Mouse (Mus musculus) limb, embryonic 13.5 days (tissue): ENCODE data around the gene Cryl1. TPM values are rescaled to one million over a fixed set of nuclear protein-coding genes. Genes with fewer than 3 reads are reported as not detected.

Experiments used
- ATAC-seq: fragments of 200-750 bp; cut with Nextera tagmentation; 2 replicates; pipeline ENCODE4 v1.8.0; 2017; ENCODE audit warnings: low read depth, moderate number of reproducible peaks, moderate TSS enrichment; ENCODE audit not compliant: low FRiP score
- H3K27ac ChIP-seq: fragments of 300-500 bp; sonication (generic); 2 replicates; pipeline ENCODE4 v1.5.1; 2015; ENCODE audit warnings: inconsistent platforms, mild to moderate bottlenecking, moderate library complexity
- H3K27me3 ChIP-seq: fragments of 300-500 bp; sonication (generic); 2 replicates; pipeline ENCODE4 v1.6.1; 2015; ENCODE audit warnings: mild to moderate bottlenecking, inconsistent platforms
- H3K36me3 ChIP-seq: fragments of 300-500 bp; sonication (generic); 2 replicates; pipeline ENCODE4 v1.6.1; 2015; ENCODE audit warnings: inconsistent platforms, mild to moderate bottlenecking, moderate library complexity
- H3K4me1 ChIP-seq: fragments of 300-500 bp; sonication (generic); 2 replicates; pipeline ENCODE4 v1.6.1; 2015; ENCODE audit warnings: inconsistent platforms
- H3K4me2 ChIP-seq: fragments of 300-500 bp; sonication (generic); replicated peaks from 2 replicates; pipeline ENCODE4 v1.6.1; 2015; ENCODE audit warnings: inconsistent platforms, mild to moderate bottlenecking, moderate library complexity
- H3K4me3 ChIP-seq: fragments of 300-500 bp; sonication (generic); 2 replicates; pipeline ENCODE4 v1.5.1; 2015; ENCODE audit warnings: moderate library complexity, mild to moderate bottlenecking, inconsistent platforms
- H3K9ac ChIP-seq: fragments of 300-500 bp; sonication (generic); 2 replicates; pipeline ENCODE4 v1.6.1; 2015; ENCODE audit warnings: mild to moderate bottlenecking, inconsistent platforms
- H3K9me3 ChIP-seq: fragments of 300-500 bp; sonication (generic); 2 replicates; pipeline ENCODE4 v1.6.1; 2016; ENCODE audit warnings: inconsistent platforms
- WGBS: fragments of 180-500 bp; shearing (Covaris S2); methylation state at CpG from one replicate; pipeline ENCODE4 v1.1.7; 2015; 5-methylcytosine and 5-hydroxymethylcytosine counted together
- polyA plus RNA-seq: library from polyadenylated mRNA; unstranded; fragments of >200 nt; fragmentation: Nextera tagmentation; extraction: Ambion mirVana; gene quantifications from 2 replicates; pipeline ENCODE4 v1.2.1, GENCODE M21; 2015

Gene Cryl1
- polyA plus RNA-seq, 1 experiment from 2014 or later, result 28.6 TPM

DNA sequence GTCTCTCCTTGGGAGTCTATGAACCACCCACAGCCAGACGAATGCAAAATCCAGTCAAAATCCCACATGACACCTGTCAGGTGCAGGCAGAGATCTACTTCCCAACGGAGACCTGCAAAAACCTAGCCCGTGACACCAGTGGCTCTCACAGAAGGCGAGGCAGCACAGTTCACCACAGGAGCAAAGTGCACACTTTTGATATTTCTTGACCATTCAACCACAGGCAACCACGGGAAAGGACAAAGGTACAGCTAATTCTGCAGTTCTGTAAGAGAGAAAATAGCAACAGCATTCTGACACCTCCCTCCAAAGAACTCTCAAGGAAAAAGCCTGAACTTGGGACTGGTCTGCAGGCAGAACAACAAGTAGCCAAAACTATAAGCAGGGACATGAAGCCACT is 1.1 kb downstream of the Cryl1 start:
- peak overlapping the region; percentile 81 for H3K4me2 ChIP-seq

DNA sequence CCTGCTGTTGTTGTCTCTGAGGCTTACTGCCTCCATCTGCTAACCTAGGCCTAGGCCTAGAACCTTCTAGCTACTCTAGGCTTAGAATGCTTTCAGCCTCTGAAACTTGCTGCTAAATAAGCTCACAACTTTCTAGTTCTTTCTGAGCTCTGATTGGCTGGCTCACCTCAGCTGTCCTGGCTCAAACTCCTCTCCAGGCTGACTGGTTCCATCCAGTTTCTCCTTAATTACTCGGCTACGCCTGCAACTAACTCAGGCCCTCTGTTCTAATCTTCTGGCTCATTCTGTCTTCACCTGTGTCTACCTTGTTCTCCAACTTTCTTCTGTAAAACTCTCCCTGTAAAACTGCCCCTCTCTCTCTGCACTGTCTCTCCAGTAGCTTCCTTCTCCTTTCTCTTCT is 2.9 kb downstream of the Cryl1 start:
- H3K36me3 ChIP-seq, result no peaks in the 10 kb centered on the region
- 66% methylated on average over 2 of the region's 2 CpGs for WGBS
- no peak overlapping the region for H3K9ac ChIP-seq
- no peak overlapping the region for H3K4me2 ChIP-seq
- no peak overlapping the region for H3K27ac ChIP-seq
- H3K4me1 ChIP-seq, result 0 out of 2 replicates have a peak, but pooled peaks cover 14% of the 10 kb centered on the region
- H3K27me3 ChIP-seq, result no peaks in the 10 kb centered on the region
- no peak for ATAC-seq
- H3K9me3 ChIP-seq, result no peaks in the 10 kb centered on the region
- H3K4me3 ChIP-seq, result no peak overlapping the region

More for the DNA sequence above, 1.1 kb downstream of the Cryl1 start:
- 81% methylated on average over 5 of the region's 5 CpGs for WGBS
- Histone ChIP-seq H3K9ac (no peak overlapping the region), H3K27ac (no peak overlapping the region), H3K27me3 (no peaks in the 10 kb centered on the region), H3K4me3 (no peak overlapping the region), H3K9me3 (no peaks in the 10 kb centered on the region), H3K4me1 (0 out of 2 replicates have a peak, but pooled peaks cover 12% of the 10 kb centered on the region), H3K36me3 (no peaks in the 10 kb centered on the region)
- ATAC-seq, result no peak

DNA sequence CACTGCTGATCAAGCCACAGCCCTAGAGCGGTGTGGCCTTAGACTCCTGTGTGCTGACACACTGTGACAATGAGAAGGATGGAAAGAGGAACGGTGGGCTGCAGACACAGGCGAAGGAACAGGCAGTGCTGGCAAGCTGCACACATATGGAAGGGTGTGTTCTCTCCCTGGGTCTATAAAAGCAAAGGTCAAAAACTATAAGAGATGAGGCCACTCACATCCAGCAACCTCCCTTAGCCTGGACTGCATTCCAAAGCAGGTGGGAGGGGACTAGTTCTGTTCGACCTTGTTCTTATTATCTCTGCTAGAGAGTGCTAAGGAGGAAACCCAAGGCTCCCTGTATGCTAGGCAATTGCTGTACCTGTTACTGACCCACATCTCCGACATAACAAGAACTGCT is 6.1 kb downstream of the Cryl1 start:
- H3K27me3 ChIP-seq, result no peaks in the 10 kb centered on the region
- no peaks in the 10 kb centered on the region for H3K36me3 ChIP-seq
- H3K9ac ChIP-seq, result no peak overlapping the region
- H3K4me3 ChIP-seq, result no peak overlapping the region
- peaks cover 12% of the 10 kb centered on the region for H3K4me1 ChIP-seq
- no peak for ATAC-seq
- WGBS, result 64% methylated on average over 5 of the region's 5 CpGs
- H3K4me2 ChIP-seq, result no peak overlapping the region
- no peaks in the 10 kb centered on the region for H3K9me3 ChIP-seq
- no peak overlapping the region for H3K27ac ChIP-seq

DNA sequence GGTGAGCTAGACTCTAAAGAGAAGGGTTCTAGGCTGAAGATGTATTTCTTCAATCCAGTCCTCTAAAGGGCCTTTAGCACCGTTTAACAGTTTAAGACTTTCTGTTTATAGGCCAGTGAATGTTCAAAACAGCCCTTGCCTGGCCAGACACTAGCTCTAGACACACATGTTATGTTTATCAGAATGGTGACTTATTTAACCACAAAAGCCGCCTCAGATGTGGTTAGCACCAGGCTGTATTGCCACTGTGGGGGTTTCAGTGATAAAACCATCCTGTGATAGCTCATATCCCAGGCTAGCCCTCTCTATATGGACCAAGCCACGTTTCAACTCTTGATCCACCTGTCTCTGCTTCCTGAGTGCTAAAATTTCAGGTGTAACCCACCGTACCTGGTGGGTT is 6.7 kb downstream of the Cryl1 start:
- H3K4me2 ChIP-seq, result no peak overlapping the region
- H3K4me1 ChIP-seq, result peaks cover 17% of the 10 kb centered on the region
- ATAC-seq, result no peak
- no peak overlapping the region for H3K4me3 ChIP-seq
- no peak overlapping the region for H3K27ac ChIP-seq
- no peaks in the 10 kb centered on the region for H3K9me3 ChIP-seq
- no peaks in the 10 kb centered on the region for H3K27me3 ChIP-seq
- no peak overlapping the region for H3K9ac ChIP-seq
- H3K36me3 ChIP-seq, result no peaks in the 10 kb centered on the region
- WGBS, result 64% methylated on average over 4 of the region's 4 CpGs

DNA sequence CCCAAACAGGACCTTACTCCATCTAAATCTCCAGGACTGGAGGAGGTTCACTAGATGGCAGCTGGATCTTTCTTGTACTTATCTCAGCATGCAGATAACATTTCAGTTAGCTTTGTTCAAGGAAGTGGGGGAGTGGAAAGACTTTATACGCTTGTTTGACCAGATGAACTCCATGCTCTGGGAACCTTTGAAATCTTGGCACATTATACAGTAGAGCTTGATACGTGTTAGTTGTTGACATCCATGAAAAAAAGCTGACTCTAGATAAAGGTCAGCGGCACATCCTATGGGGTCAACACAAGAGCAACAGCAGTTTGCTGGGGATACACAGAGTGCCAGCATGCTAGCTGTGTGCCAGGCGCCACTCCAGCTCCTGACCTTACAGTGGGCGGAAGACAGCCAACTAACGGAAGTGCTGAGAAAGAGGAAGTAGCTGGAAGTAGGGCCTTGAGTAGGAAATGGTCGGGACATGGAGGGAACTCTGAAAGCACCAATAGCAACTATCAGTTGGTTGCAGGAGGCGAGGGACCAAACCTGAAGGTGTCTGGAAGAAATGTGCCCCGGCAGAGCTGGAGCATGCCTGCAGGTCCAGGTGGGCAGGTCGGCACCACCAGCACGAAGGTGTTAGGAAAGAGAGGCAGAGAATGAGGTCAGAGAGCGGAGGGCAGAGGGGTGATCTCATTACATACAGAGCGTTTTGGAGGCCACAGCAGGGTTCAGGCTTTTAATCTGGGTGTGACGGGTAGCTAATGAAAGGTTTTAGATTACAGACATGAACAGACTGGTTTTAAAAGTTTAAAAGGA is 11.4 kb downstream of the Cryl1 start:
- Histone ChIP-seq H3K27ac (no peak overlapping the region), H3K4me3 (no peak overlapping the region), H3K4me2 (no peak overlapping the region), H3K4me1 (peaks cover 13% of the 10 kb centered on the region), H3K9me3 (no peaks in the 10 kb centered on the region), H3K9ac (no peak overlapping the region), H3K27me3 (no peaks in the 10 kb centered on the region), H3K36me3 (no peaks in the 10 kb centered on the region)
- 43% methylated on average over 14 of the region's 14 CpGs for WGBS
- ATAC-seq, result no peak

DNA sequence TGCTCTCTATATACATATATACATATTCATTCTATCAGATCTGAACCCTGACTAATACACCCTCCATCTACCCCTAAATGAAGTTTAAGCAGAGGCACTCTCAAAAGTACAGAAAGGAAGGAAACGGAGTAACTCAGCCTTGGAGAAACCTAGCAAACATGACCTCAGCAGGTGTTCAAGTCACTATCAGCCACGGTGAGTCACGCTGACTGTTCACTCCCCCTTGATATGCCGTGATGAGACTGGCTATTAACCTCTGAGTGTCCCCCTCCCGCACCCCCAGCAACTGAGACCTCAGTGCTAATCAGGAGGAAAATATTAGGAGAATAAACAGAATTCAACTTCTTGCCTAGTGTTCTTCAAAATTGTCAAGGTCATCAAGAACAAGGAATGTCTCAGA is 12.7 kb downstream of the Cryl1 start:
- no peak overlapping the region for H3K4me3 ChIP-seq
- no peak overlapping the region for H3K27ac ChIP-seq
- WGBS, result 91% methylated on average over 5 of the region's 5 CpGs
- H3K9me3 ChIP-seq, result no peaks in the 10 kb centered on the region
- no peaks in the 10 kb centered on the region for H3K27me3 ChIP-seq
- no peak overlapping the region for H3K4me2 ChIP-seq
- H3K36me3 ChIP-seq, result no peaks in the 10 kb centered on the region
- H3K9ac ChIP-seq, result no peak overlapping the region
- peaks cover 13% of the 10 kb centered on the region for H3K4me1 ChIP-seq
- no peak for ATAC-seq

DNA sequence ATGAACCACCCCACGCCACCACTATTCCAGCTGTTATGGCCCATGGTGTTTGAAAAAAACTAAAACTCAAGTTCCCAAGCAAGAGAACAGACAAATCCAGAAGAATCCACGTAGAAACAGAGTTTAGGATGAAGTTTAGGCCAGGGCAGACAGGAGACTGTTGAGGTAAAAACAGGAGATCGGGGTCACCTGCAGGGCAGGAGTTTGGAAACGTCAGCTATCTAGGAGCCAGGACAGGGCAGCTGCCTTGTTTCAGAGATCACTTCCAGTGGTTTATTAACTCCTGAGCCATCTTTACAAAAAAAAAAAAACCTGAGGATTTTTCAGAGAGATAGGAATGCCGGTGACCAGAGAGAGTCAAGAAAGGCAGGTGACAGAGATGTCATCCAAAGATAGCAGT is 20.8 kb downstream of the Cryl1 start:
- no peak for ATAC-seq
- Histone ChIP-seq H3K4me2 (no peak overlapping the region), H3K27ac (no peak overlapping the region), H3K27me3 (no peaks in the 10 kb centered on the region), H3K36me3 (no peaks in the 10 kb centered on the region), H3K9ac (no peak overlapping the region), H3K4me1 (no peaks in the 10 kb centered on the region), H3K9me3 (no peaks in the 10 kb centered on the region), H3K4me3 (no peak overlapping the region)
- WGBS, result 83% methylated on average over 5 of the region's 5 CpGs

DNA sequence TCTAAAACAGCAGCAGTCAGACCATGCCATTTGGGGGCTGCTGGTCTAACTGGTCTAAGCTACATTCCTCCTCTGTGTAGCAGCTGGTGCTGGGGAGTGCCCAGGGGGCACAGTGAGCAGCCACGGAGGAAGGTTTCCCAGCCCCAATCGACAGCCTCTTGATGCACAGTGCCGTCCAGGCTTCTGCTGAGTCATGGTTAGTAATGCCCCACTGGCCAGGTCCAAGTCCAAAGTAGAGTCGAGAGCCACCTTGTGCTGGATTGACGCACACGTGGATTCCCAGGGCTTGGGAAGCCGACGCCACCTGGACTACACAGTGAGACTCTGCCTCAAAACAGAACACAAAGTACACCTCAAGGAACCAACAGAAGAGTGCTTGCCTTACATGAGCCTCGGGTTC is 21.4 kb downstream of the Cryl1 start:
- WGBS, result 77% methylated on average over 9 of the region's 9 CpGs
- H3K4me2 ChIP-seq, result no peak overlapping the region
- H3K27ac ChIP-seq, result no peak overlapping the region
- no peaks in the 10 kb centered on the region for H3K4me1 ChIP-seq
- H3K9me3 ChIP-seq, result no peaks in the 10 kb centered on the region
- no peak overlapping the region for H3K9ac ChIP-seq
- ATAC-seq, result no peak
- no peak overlapping the region for H3K4me3 ChIP-seq
- no peaks in the 10 kb centered on the region for H3K27me3 ChIP-seq
- H3K36me3 ChIP-seq, result no peaks in the 10 kb centered on the region

DNA sequence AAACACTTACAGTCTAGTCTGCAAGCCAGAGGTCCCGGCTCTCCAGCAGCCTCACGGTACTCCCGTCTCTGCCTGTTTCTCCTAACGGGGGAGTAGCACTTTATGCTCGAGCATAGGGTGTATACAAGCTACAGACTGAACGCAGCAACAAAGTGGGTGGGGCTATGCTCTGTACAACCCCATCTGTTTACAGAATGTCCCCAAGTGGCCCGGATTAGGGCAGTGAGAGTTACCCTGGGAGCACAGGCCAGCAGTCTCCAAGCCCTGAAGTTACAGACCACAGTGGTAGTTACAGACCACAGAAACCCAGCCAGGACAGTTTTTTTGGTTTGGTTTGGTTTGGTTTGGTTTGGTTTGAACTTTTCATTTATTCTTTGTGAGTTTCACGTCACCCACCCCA is 22.3 kb downstream of the Cryl1 start:
- WGBS, result 64% methylated on average over 8 of the region's 8 CpGs
- H3K36me3 ChIP-seq, result no peaks in the 10 kb centered on the region
- H3K9ac ChIP-seq, result no peak overlapping the region
- H3K4me2 ChIP-seq, result no peak overlapping the region
- H3K27me3 ChIP-seq, result no peaks in the 10 kb centered on the region
- H3K4me3 ChIP-seq, result no peak overlapping the region
- H3K9me3 ChIP-seq, result no peaks in the 10 kb centered on the region
- no peaks in the 10 kb centered on the region for H3K4me1 ChIP-seq
- no peak for ATAC-seq
- no peak overlapping the region for H3K27ac ChIP-seq

DNA sequence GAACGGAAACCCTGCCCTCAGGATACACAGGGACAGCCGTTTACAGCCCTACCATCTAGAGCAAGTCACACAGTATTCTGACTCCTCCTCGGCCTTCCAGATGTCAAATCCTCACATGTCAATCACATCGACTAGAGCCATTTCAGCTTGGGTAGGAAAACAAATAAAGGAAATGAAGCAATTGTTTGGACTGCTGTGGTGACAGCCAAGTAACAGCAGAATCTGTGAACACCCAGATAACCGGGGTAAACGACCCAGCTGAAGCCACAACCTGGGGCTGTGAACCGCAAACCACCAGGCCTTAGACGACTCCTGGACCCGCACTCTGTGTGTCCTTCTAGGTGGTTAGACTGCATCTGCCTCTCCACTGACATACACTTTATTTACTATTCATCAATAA is 23.1 kb downstream of the Cryl1 start:
- 83% methylated on average over 9 of the region's 9 CpGs for WGBS
- no peaks in the 10 kb centered on the region for H3K36me3 ChIP-seq
- no peaks in the 10 kb centered on the region for H3K4me1 ChIP-seq
- no peaks in the 10 kb centered on the region for H3K9me3 ChIP-seq
- H3K27me3 ChIP-seq, result no peaks in the 10 kb centered on the region
- H3K9ac ChIP-seq, result no peak overlapping the region
- no peak for ATAC-seq
- H3K4me3 ChIP-seq, result no peak overlapping the region
- no peak overlapping the region for H3K27ac ChIP-seq
- no peak overlapping the region for H3K4me2 ChIP-seq

DNA sequence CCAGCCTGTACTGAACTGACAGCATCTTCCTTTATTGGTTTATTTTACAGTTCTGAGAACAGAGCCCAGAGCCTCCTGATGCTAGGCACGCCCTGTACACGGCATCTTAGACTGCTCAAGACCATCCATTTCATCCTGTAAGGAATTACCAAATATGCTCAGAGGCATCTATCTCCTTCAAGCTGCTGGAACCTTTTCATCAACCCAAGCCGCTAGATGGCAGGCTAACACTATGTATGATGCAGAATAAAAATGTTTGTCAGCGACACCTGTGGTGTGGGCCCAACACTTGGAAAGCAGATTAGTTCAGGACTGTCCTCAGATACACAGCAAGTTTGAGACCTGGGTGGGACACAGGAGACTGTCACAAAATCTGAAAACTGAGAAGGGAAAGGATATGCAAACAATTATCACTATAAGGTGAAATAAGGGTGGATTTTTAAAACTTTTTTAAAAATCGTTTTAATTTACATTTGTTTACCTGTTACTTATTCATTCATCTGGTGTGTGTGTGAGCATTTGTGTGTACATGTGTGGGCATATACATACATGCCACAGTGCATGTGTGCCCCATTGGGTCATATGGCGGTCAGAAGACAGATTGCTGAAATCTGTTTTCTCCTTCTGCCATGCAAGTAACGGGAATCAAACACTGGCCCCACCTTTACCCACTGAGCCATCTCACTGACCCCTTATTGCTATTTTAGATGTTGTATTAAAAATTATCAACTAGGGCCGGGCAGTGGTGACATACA is 25.8 kb downstream of the Cryl1 start:
- peak; percentile 42 for ATAC-seq
- no peak overlapping the region for H3K4me2 ChIP-seq
- no peak overlapping the region for H3K27ac ChIP-seq
- H3K36me3 ChIP-seq, result no peaks in the 10 kb centered on the region
- WGBS, result 45% methylated on average over 8 of the region's 8 CpGs
- H3K9me3 ChIP-seq, result no peaks in the 10 kb centered on the region
- H3K4me1 ChIP-seq, result no peaks in the 10 kb centered on the region
- H3K27me3 ChIP-seq, result no peaks in the 10 kb centered on the region
- no peak overlapping the region for H3K4me3 ChIP-seq
- no peak overlapping the region for H3K9ac ChIP-seq

DNA sequence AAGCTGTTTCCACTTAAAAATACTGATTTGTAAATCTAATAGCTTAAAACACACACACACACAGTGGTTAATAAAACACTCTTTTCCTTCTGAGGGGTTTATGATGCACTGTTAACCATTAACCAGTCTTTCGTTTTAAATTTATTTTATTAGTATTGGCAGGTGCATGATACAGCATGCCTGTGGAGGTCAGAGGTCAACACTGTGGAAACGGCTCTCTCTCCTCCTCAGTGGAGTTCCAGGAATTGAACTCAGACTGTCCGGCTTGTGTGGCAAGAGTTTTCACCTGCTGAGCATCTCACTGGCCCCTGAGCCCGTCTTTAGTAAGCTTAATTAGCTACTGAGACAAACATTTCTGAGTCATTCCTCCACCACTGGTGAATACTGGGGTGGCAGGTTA is 31.0 kb downstream of the Cryl1 start:
- H3K9ac ChIP-seq, result no peak overlapping the region
- H3K27me3 ChIP-seq, result no peaks in the 10 kb centered on the region
- ATAC-seq, result no peak
- WGBS, result 18% methylated on average over 4 of the region's 4 CpGs
- H3K4me1 ChIP-seq, result peaks cover 5% of the 10 kb centered on the region; the same call in 1 of the 2 replicates
- H3K4me2 ChIP-seq, result no peak overlapping the region
- H3K9me3 ChIP-seq, result no peaks in the 10 kb centered on the region
- no peaks in the 10 kb centered on the region for H3K36me3 ChIP-seq
- H3K27ac ChIP-seq, result no peak overlapping the region; the same call in 1 of the 2 replicates
- H3K4me3 ChIP-seq, result no peak overlapping the region
